Mouse (Mus musculus) kidney, postnatal 36 days (tissue): ENCODE measurements at regions not wholly inside any gene's neighbourhood (a gene's known extent, or its start where the extent isn't known, plus 50 kb on each side); places are given as distances from the start of the nearest gene placed in this dataset.

Source experiments
- DNase-seq, 2 experiments: peaks; one replicate each; pipeline ENCODE4 v3.0.0; 2021 to 2022; ENCODE audit warnings: mixed read lengths in 2 of 2

GRCm38 (mm10) chr14:98833230-98833999 lies 160.7 kb downstream of the Rpl36a-ps1 start:
- no peak for DNase-seq

- DNase-seq = peak in 1 of 2 experiments; percentile 15
Observed at GRCm38 (mm10) chr14:98832401-98832800, 161.7 kb downstream of the Rpl36a-ps1 start.

GRCm38 (mm10) chr14:98829958-98830633 lies 164.0 kb downstream of the Rpl36a-ps1 start:
- DNase-seq = no peak

GRCm38 (mm10) chr14:98827490-98827889 lies 166.6 kb downstream of the Rpl36a-ps1 start:
- DNase-seq = no peak

- no peak for DNase-seq
Observed at GRCm38 (mm10) chr14:98813657-98814056, 180.5 kb downstream of the Rpl36a-ps1 start.

- peak in 1 of 2 experiments; percentile 2 for DNase-seq
Observed at GRCm38 (mm10) chr14:98810259-98811042, 183.7 kb downstream of the Rpl36a-ps1 start.

- no peak for DNase-seq
Observed at GRCm38 (mm10) chr14:98808117-98808516, 186.0 kb downstream of the Rpl36a-ps1 start.

GRCm38 (mm10) chr14:98805066-98805465 lies 189.1 kb downstream of the Rpl36a-ps1 start:
- DNase-seq = no peak

GRCm38 (mm10) chr14:98801293-98801692 lies 192.8 kb downstream of the Rpl36a-ps1 start:
- DNase-seq = no peak

- DNase-seq = no peak
Observed at GRCm38 (mm10) chr14:98791970-98792369, 202.1 kb downstream of the Rpl36a-ps1 start.

- DNase-seq = no peak
Observed at GRCm38 (mm10) chr14:98791232-98791906, 202.7 kb downstream of the Rpl36a-ps1 start.

- no peak for DNase-seq
Observed at GRCm38 (mm10) chr14:98789794-98790193, 204.3 kb downstream of the Rpl36a-ps1 start.

- no peak for DNase-seq
Observed at GRCm38 (mm10) chr14:98781711-98782110, 212.4 kb downstream of the Rpl36a-ps1 start.

GRCm38 (mm10) chr14:98772080-98772479 lies 222.0 kb downstream of the Rpl36a-ps1 start:
- DNase-seq = no peak

- no peak for DNase-seq
Observed at GRCm38 (mm10) chr14:98768845-98769244, 225.3 kb downstream of the Rpl36a-ps1 start.

GRCm38 (mm10) chr14:98767481-98767880 lies 226.6 kb downstream of the Rpl36a-ps1 start:
- DNase-seq = no peak

GRCm38 (mm10) chr14:98765358-98765757 lies 228.8 kb downstream of the Rpl36a-ps1 start:
- DNase-seq = no peak

- DNase-seq = no peak
Observed at GRCm38 (mm10) chr14:98750766-98751165, 243.4 kb downstream of the Rpl36a-ps1 start.

GRCm38 (mm10) chr14:98749086-98750027 lies 244.8 kb downstream of the Rpl36a-ps1 start:
- DNase-seq = no peak

GRCm38 (mm10) chr14:98747159-98747775 lies 246.9 kb downstream of the Rpl36a-ps1 start:
- DNase-seq = no peak

- no peak for DNase-seq
Observed at GRCm38 (mm10) chr14:98730375-98730774, 263.7 kb downstream of the Rpl36a-ps1 start.
